Mouse (Mus musculus) neural tube, embryonic 14.5 days (tissue): ENCODE results near the gene Cbwd1. TPM values are rescaled to one million over a fixed set of nuclear protein-coding genes. Genes with fewer than 3 reads are reported as not detected.
A peak's percentile ranks its signal among the peaks of the same experiment; 100 is the strongest.

Source experiments
- ATAC-seq: fragments of 200-750 bp; cut with Nextera tagmentation; 2 replicates; pipeline ENCODE4 v1.8.0; 2017; ENCODE audit warnings: low read depth, mild to moderate bottlenecking, moderate TSS enrichment, moderate library complexity
- H3K27ac ChIP-seq: fragments of 300-500 bp; sonication (generic); 2 replicates; pipeline ENCODE4 v1.5.1; 2014; ENCODE audit warnings: low read depth, mild to moderate bottlenecking, control low read depth, low read length, moderate library complexity, mixed read lengths
- H3K27me3 ChIP-seq: fragments of 300-500 bp; sonication (generic); 2 replicates; pipeline ENCODE4 v1.6.1; 2014; ENCODE audit warnings: low read length; ENCODE audit not compliant: control insufficient read depth, insufficient read depth
- H3K36me3 ChIP-seq: fragments of 300-500 bp; sonication (generic); 2 replicates; pipeline ENCODE4 v1.6.1; 2014; ENCODE audit warnings: low read length, mixed read lengths; ENCODE audit not compliant: control insufficient read depth, insufficient read depth
- H3K4me1 ChIP-seq: fragments of 300-500 bp; sonication (generic); 2 replicates; pipeline ENCODE4 v1.6.1; 2014; ENCODE audit warnings: low read length; ENCODE audit not compliant: control insufficient read depth, insufficient read depth
- H3K4me2 ChIP-seq: fragments of 300-500 bp; sonication (generic); 2 replicates; pipeline ENCODE4 v1.6.1; 2014; ENCODE audit warnings: mild to moderate bottlenecking, low read depth, low read length, control low read depth
- H3K4me3 ChIP-seq: fragments of 300-500 bp; sonication (generic); 2 replicates; pipeline ENCODE4 v1.5.1; 2014; ENCODE audit warnings: low read depth, low read length, control low read depth, mixed read lengths
- H3K9ac ChIP-seq: fragments of 300-500 bp; sonication (generic); replicated peaks from 2 replicates; pipeline ENCODE4 v1.6.1; 2014; ENCODE audit warnings: low read depth, mild to moderate bottlenecking, control low read depth, low read length, mixed read lengths
- H3K9me3 ChIP-seq: fragments of 300-500 bp; sonication (generic); 2 replicates; pipeline ENCODE4 v1.6.1; 2016; ENCODE audit warnings: low read length; ENCODE audit not compliant: control insufficient read depth
- WGBS: fragments of 180-500 bp; shearing (Covaris S2); extraction: QIAGEN DNeasy Blood & Tissue Kit; methylation state at CpG from one replicate; pipeline ENCODE4 v1.1.7; 2014; 5-methylcytosine and 5-hydroxymethylcytosine counted together
- polyA plus RNA-seq: library from polyadenylated mRNA; unstranded; fragments of >200 nt; fragmentation: Nextera tagmentation; extraction: Ambion mirVana; gene quantifications from 2 replicates; pipeline ENCODE4 v1.2.1, GENCODE M21; 2014

Gene Cbwd1
- polyA plus RNA-seq: 15.2 and 15.3 TPM in 2 replicates

DNA sequence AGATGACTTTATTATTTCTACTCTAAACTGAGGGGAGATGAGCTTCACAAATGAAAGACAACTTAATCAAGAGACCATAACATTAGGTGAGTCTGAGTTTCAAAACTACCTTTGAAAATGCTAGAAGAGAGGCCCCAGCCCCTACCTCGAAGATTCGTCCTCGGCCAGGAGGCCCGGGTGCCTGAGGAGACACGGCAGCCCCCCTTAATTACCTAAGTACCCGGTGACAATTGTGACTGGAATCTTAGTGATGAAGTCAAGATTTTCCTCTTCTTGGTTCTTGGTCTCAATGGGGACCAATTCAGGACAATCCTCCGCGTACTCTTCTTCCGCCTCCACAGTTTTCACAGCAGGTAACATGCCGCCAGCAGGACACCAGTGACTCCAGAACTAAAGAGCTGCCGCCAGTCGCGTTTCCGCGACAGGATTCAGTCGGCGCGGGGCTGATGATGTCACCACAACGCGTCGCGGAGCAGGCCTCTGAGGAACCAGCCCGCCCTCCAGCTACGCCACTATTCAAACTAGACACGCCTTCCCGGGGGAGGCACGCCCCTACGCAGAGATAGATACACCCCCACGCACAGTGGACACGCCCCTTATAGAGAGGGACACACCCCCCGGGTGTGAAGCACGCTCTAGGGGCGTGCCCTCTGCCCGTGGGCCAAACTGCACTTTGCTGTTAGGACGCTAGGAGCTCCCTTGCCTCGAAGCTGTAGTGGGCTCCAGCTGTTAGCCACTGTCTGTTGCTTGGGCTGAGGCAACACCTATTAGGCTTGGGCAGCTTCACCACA, at the start of gene Cbwd1:
Gene Cbwd1, minus strand, starts transcription at position 439 of the 791 bp plus-strand sequence.
- peaks cover 3% of the 10 kb centered on the region; the same call in 1 of the 2 replicates for H3K4me1 ChIP-seq
- WGBS: under 1% methylated on average over 36 of the region's 36 CpGs
- peak within 1 kb of the TSS; percentile 67 for H3K9ac ChIP-seq
- H3K4me3 ChIP-seq: peak within 1 kb of the TSS; percentile 80
- no peak within 1 kb of the TSS; the same call in 1 of the 2 replicates for H3K27ac ChIP-seq
- ATAC-seq: peak; percentile 100
- H3K36me3 ChIP-seq: no peaks in the 10 kb centered on the region
- H3K9me3 ChIP-seq: no peaks in the 10 kb centered on the region
- no peaks in the 10 kb centered on the region for H3K27me3 ChIP-seq
- H3K4me2 ChIP-seq: peak within 1 kb of the TSS; percentile 85

DNA sequence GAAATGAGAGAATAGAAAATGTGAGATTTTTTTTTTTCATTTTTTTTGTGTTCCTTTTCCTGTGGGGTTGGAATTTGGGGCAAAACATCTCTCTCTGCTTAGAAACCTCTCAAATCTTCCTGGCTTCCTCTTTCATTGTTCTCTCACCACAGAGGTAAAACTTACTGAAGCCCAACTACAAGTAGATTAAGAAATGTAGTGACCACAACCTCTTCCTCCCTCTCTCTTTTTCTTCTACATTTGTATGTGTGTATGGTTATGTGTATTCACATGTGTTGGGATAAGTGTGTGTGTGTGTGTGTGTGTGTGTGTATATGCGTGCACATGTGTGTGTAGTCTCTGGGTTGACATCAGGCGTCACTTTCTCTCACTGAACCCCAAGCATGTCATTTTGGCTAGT, 47.1 kb upstream of the Cbwd1 start:
- H3K36me3 ChIP-seq: no peaks in the 10 kb centered on the region
- H3K4me2 ChIP-seq: no peak overlapping the region
- no peak overlapping the region for H3K4me3 ChIP-seq
- no peaks in the 10 kb centered on the region for H3K4me1 ChIP-seq
- H3K9me3 ChIP-seq: no peaks in the 10 kb centered on the region
- ATAC-seq: no peak
- WGBS: 90% methylated on average over 2 of the region's 2 CpGs
- no peaks in the 10 kb centered on the region for H3K27me3 ChIP-seq
- no peak overlapping the region for H3K27ac ChIP-seq
- no peak overlapping the region for H3K9ac ChIP-seq

DNA sequence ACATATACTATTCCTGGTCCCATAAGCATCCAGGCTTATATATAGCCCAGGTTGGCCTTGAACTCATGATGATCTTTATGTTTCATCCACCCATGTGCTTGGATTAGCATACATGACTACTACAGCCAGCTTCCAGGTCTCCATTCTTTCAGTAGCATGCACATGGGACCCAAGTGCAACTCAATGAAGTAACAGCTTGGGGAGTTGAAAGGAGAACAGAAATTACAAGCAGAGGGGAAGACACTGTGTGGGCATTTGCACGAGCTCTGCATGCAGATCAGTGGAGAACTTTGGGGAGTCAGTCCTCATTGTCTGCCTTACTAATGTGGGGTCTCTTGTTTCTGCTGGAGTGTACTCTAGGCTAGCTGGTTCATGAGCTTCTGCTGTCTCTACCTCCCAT, 45.3 kb upstream of the Cbwd1 start:
- Histone ChIP-seq H3K9me3 (no peaks in the 10 kb centered on the region), H3K4me2 (no peak overlapping the region), H3K27me3 (peaks cover 5% of the 10 kb centered on the region; the same call in 1 of the 2 replicates), H3K27ac (no peak overlapping the region), H3K4me3 (no peak overlapping the region), H3K9ac (no peak overlapping the region), H3K4me1 (no peaks in the 10 kb centered on the region), H3K36me3 (no peaks in the 10 kb centered on the region)
- ATAC-seq: no peak
- WGBS: 72% methylated on average over 1 of the region's 1 CpGs

DNA sequence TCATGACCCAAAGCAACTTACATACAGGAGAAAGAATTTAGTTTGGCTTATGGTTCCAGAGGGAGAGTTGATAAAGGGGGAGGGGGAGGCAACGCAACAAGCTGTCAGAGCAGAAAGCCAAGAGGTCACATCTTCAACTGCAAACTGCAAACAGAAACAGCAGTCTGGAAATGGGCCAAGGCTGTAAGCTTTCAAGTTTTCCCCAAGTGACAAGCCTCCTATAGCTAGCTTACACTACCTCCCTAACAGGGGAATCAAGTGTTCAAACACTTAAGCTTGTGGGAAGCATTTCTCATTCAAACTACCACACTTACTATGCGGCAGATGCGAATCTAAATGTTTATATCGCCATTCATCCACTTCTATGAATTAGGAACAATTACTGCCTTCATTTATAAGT, 42.4 kb upstream of the Cbwd1 start:
- H3K36me3 ChIP-seq: no peaks in the 10 kb centered on the region

DNA sequence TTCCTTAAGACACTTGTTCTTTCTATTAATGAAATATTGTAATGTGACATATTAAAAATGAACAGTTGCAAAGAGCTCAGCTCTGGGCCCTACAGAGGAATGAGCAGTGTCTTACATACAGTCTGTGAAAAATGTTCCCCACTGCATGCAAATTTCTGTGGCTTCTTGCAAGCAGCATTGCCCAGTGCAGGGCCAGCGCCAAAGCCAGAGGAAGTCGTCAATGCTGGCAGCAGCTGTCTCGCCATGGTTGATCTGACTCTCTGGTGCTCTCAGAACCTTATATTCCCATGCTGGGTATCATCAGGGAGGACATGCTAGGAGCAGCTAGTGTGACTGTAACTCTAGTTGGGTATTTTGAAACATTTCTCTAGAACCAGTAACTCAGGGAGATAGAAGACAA, 41.4 kb upstream of the Cbwd1 start:
- 77% methylated on average over 3 of the region's 3 CpGs for WGBS
- ATAC-seq: no peak
- Histone ChIP-seq H3K27me3 (peaks cover 34% of the 10 kb centered on the region), H3K4me2 (no peak overlapping the region), H3K4me3 (no peak overlapping the region), H3K9me3 (no peaks in the 10 kb centered on the region), H3K9ac (no peak overlapping the region), H3K4me1 (no peaks in the 10 kb centered on the region; the same call in 1 of the 2 replicates), H3K36me3 (no peaks in the 10 kb centered on the region), H3K27ac (no peak overlapping the region)

More for the DNA sequence above, 42.4 kb upstream of the Cbwd1 start:
- H3K4me1 ChIP-seq: no peaks in the 10 kb centered on the region; the same call in 1 of the 2 replicates
- no peak overlapping the region for H3K27ac ChIP-seq
- H3K9ac ChIP-seq: no peak overlapping the region
- WGBS: 66% methylated on average over 4 of the region's 4 CpGs
- H3K9me3 ChIP-seq: no peaks in the 10 kb centered on the region
- no peak for ATAC-seq
- H3K27me3 ChIP-seq: peaks cover 30% of the 10 kb centered on the region
- H3K4me2 ChIP-seq: no peak overlapping the region
- H3K4me3 ChIP-seq: no peak overlapping the region

DNA sequence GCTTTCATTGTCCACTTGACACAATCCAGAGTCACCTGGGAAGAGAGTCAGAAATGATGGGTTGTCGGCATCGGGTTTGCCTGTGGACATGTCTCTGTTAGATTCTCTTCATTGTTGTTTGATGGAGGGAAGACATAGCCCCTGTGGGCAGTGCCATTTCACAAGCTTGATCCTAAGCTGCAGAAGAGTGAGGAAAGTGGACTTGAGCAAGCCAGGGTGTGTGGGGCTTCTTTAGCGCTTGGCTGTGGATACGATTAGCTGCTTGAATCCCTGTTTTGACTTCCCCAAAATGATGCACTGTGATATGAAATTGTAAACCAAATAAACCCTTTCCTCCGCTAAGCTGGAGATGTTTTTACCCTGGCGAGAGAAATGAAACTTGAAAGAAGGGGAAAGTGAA, 40.6 kb upstream of the Cbwd1 start:
- WGBS: 90% methylated on average over 6 of the region's 6 CpGs
- Histone ChIP-seq H3K4me3 (no peak overlapping the region), H3K4me1 (no peaks in the 10 kb centered on the region; the same call in 1 of the 2 replicates), H3K4me2 (no peak overlapping the region), H3K9ac (no peak overlapping the region), H3K9me3 (no peaks in the 10 kb centered on the region), H3K27me3 (peaks cover 34% of the 10 kb centered on the region), H3K27ac (no peak overlapping the region), H3K36me3 (no peaks in the 10 kb centered on the region)
- no peak for ATAC-seq

- ATAC-seq: no peak
- no peaks in the 10 kb centered on the region; the same call in 1 of the 2 replicates for H3K4me1 ChIP-seq
- 35% methylated on average over 9 of the region's 9 CpGs for WGBS
- no peak overlapping the region for H3K27ac ChIP-seq
- peak overlapping the region; percentile 99; the same call in 1 of the 2 replicates for H3K4me2 ChIP-seq
- H3K27me3 ChIP-seq: peaks cover 34% of the 10 kb centered on the region
- no peak overlapping the region for H3K9ac ChIP-seq
- H3K4me3 ChIP-seq: peak overlapping the region; percentile 56; the same call in 1 of the 2 replicates
- H3K36me3 ChIP-seq: no peaks in the 10 kb centered on the region
- H3K9me3 ChIP-seq: no peaks in the 10 kb centered on the region
These were observed 38.7 kb upstream of the Cbwd1 start for GRCm38 (mm10) chr19:25000153-25000552.

GRCm38 (mm10) chr19:24999201-24999886, 37.9 kb upstream of the Cbwd1 start, which contains the start of gene Dock8:
Gene Dock8 (plus strand): TSS chr19:24999534.
- Histone ChIP-seq H3K4me2 (peak within 1 kb of the TSS; percentile 99), H3K9me3 (no peaks in the 10 kb centered on the region), H3K36me3 (no peaks in the 10 kb centered on the region), H3K27me3 (peaks cover 34% of the 10 kb centered on the region), H3K9ac (peak within 1 kb of the TSS; percentile 41), H3K4me3 (peak within 1 kb of the TSS; percentile 56), H3K4me1 (no peaks in the 10 kb centered on the region; the same call in 1 of the 2 replicates), H3K27ac (no peak within 1 kb of the TSS)
- peak; percentile 61; the same call in 1 of the 2 replicates for ATAC-seq
- WGBS: under 1% methylated on average over 91 of the region's 109 CpGs

DNA sequence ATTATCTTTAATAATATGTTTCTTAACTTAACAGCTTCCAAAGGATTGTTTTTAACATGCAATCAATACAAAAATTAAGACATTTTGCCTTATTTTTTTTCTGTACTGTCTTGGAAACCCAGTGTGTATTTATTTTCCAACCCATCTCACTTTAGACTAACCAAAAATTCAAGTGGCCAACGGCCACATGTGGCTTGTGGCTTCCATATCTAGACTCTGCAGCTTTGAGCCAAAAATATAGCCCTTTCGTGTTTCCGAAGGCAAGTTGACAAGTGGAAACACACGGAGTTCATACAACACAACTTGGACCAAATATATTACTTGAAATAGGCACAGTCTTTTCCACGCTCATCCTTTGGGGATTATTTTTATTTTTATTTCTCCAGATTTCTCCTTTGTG, 37.2 kb upstream of the Cbwd1 start:
- no peaks in the 10 kb centered on the region for H3K36me3 ChIP-seq
- H3K4me1 ChIP-seq: no peaks in the 10 kb centered on the region; the same call in 1 of the 2 replicates
- H3K4me3 ChIP-seq: peak overlapping the region; percentile 56
- 77% methylated on average over 5 of the region's 5 CpGs for WGBS
- H3K27ac ChIP-seq: no peak overlapping the region
- H3K9ac ChIP-seq: no peak overlapping the region
- H3K9me3 ChIP-seq: no peaks in the 10 kb centered on the region
- no peak for ATAC-seq
- no peak overlapping the region for H3K4me2 ChIP-seq
- peaks cover 34% of the 10 kb centered on the region for H3K27me3 ChIP-seq
